12 mouse cellular contexts compared by ENCODE assay signal in the genomic region with DNA sequence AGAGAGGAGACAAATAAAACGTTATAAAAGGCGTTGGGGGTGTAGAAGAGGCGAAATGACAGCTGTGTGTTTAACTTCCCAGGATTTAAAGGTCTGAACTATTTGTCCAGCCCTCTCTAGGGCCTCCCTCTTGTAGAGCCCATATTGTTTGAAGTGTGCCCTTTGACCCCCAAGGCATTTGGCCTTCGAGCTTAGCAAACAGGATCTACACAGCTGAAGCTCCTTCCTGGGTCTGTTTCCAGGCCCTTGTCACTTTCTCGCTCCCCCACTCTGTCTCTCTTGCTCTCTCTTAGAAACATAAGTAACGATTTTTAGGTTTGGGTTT.
DNase-seq lines count a peak whose midpoint lies in the region; ATAC-seq and TF ChIP-seq lines count a peak whose summit lies in the region.
"Had no signal": no experiment of that assay in that cellular context is flagged by ENCODE, and none has a peak within 500 bp of the region (broad histone marks: within the 10 kb centered on the region; RNA-seq: fewer than 3 reads in every experiment).

No protein-coding gene starts in this region.

- TF ChIP-seq POLR2A in heart, adult 2 months (IDR thresholded peaks at IDR 0.05; ENCODE audit: insufficient read depth, low read depth, low read length) = no peak

- peaks cover 4% of the 10 kb centered on the region for H3K4me1 ChIP-seq in heart, adult 2 months (ENCODE audit: control insufficient read depth, insufficient read depth, low read length)
- H3K4me1 ChIP-seq in liver, embryonic 12.5 days = peaks cover 15% of the 10 kb centered on the region
- peaks cover 9% of the 10 kb centered on the region for H3K4me1 ChIP-seq in liver, embryonic 11.5 days (replicated peaks; ENCODE audit: control insufficient read depth, insufficient read depth, low read length)
- peaks cover 16% of the 10 kb centered on the region for H3K4me1 ChIP-seq in neural tube, embryonic 13.5 days (replicated peaks)

- H3K4me3 ChIP-seq in heart, adult 2 months = no peak overlapping the region
- no peak overlapping the region for H3K4me3 ChIP-seq in liver, embryonic 12.5 days
- no peak overlapping the region for H3K4me3 ChIP-seq in liver, embryonic 11.5 days (ENCODE audit: low read depth, low read length)
- H3K4me3 ChIP-seq in neural tube, embryonic 13.5 days = no peak overlapping the region

- no peak for TF ChIP-seq CTCF in heart, adult 2 months (IDR thresholded peaks at IDR 0.05)

- WGBS in heart, adult 2 months = 61% methylated on average over 6 of the region's 6 CpGs
- WGBS in liver, embryonic 12.5 days (ENCODE audit: insufficient replicate concordance) = 38% methylated on average over 6 of the region's 6 CpGs
- WGBS in liver, embryonic 11.5 days = 33% methylated on average over 6 of the region's 6 CpGs
- 6% methylated on average over 6 of the region's 6 CpGs for WGBS in neural tube, embryonic 13.5 days

- no peaks in the 10 kb centered on the region for H3K9me3 ChIP-seq in liver, embryonic 12.5 days (replicated peaks)
- H3K9me3 ChIP-seq in liver, embryonic 11.5 days (ENCODE audit: control insufficient read depth, low read length) = no peaks in the 10 kb centered on the region
- no peaks in the 10 kb centered on the region for H3K9me3 ChIP-seq in neural tube, embryonic 13.5 days
- H3K9me3 ChIP-seq: embryonic facial prominence, embryonic 12.5 days; liver, embryonic 13.5 days had no signal

- no peak for ATAC-seq in liver, embryonic 12.5 days
- no peak for ATAC-seq in liver, embryonic 11.5 days (replicated peaks; ENCODE audit: low FRiP score)
- no peak for ATAC-seq in neural tube, embryonic 13.5 days (ENCODE audit: low read depth)
- ATAC-seq: forebrain, embryonic 16.5 days; hindbrain, postnatal 0 days had no signal

- no peaks in the 10 kb centered on the region for H3K27me3 ChIP-seq in heart, adult 2 months (ENCODE audit: control insufficient read depth, insufficient read depth, low read length)
- no peaks in the 10 kb centered on the region for H3K27me3 ChIP-seq in liver, embryonic 12.5 days (replicated peaks)
- no peaks in the 10 kb centered on the region for H3K27me3 ChIP-seq in liver, embryonic 11.5 days (replicated peaks; ENCODE audit: control insufficient read depth, insufficient read depth, low read length)
- H3K27me3 ChIP-seq in neural tube, embryonic 13.5 days = no peaks in the 10 kb centered on the region
- H3K27me3 ChIP-seq: embryonic facial prominence, embryonic 12.5 days; liver, embryonic 13.5 days had no signal

- TF ChIP-seq EP300 in heart, adult 2 months (IDR thresholded peaks at IDR 0.05; ENCODE audit: insufficient read depth, low read depth, low read length) = no peak

- H3K79me2 ChIP-seq in heart, adult 2 months (replicated peaks; ENCODE audit: control insufficient read depth, insufficient read depth, low read length) = no peaks in the 10 kb centered on the region

- H3K36me3 ChIP-seq in heart, adult 2 months (ENCODE audit: control insufficient read depth, insufficient read depth, low read length) = no peaks in the 10 kb centered on the region
- H3K36me3 ChIP-seq in liver, embryonic 12.5 days = no peaks in the 10 kb centered on the region
- H3K36me3 ChIP-seq in liver, embryonic 11.5 days (ENCODE audit: control insufficient read depth, insufficient read depth, low read length) = no peaks in the 10 kb centered on the region
- H3K36me3 ChIP-seq in neural tube, embryonic 13.5 days = no peaks in the 10 kb centered on the region
- H3K36me3 ChIP-seq: embryonic facial prominence, embryonic 12.5 days; liver, embryonic 13.5 days had no signal

- intact Hi-C loops in heart, adult 2 months (cut with DNase I) = no loop called here

- H3K27ac ChIP-seq in heart, adult 2 months = no peak overlapping the region
- no peak overlapping the region for H3K27ac ChIP-seq in liver, embryonic 12.5 days
- H3K27ac ChIP-seq in liver, embryonic 11.5 days (ENCODE audit: low read depth, low read length) = no peak overlapping the region
- 0 out of 2 replicates have a peak overlapping the region, but pooled peaks have one; percentile 33 for H3K27ac ChIP-seq in neural tube, embryonic 13.5 days (replicated peaks)
- H3K27ac ChIP-seq: embryonic facial prominence, embryonic 12.5 days; hindbrain, postnatal 0 days; liver, embryonic 13.5 days had no signal

- peak overlapping the region; percentile 39; the same call in 1 of the 2 replicates for H3K4me2 ChIP-seq in liver, embryonic 12.5 days
- H3K4me2 ChIP-seq in liver, embryonic 11.5 days = no peak overlapping the region
- no peak overlapping the region for H3K4me2 ChIP-seq in neural tube, embryonic 13.5 days

- no peak overlapping the region for H3K9ac ChIP-seq in heart, adult 2 months (ENCODE audit: low read depth, low read length)
- no peak overlapping the region for H3K9ac ChIP-seq in liver, embryonic 12.5 days
- H3K9ac ChIP-seq in liver, embryonic 11.5 days (ENCODE audit: low read depth, low read length) = no peak overlapping the region
- no peak overlapping the region for H3K9ac ChIP-seq in neural tube, embryonic 13.5 days
- H3K9ac ChIP-seq: liver, embryonic 13.5 days had no signal

- peak; percentile 87 for DNase-seq in heart, adult 11 months
- no peak for DNase-seq in heart, adult 2 months
- no peak for DNase-seq in liver, embryonic 11.5 days (ENCODE audit: low spot score)
- DNase-seq in hindlimb bud, embryonic 11.5 days (ENCODE audit: extremely low spot score, low read depth, low spot score) = peak; percentile 14
- no peak for DNase-seq in thymus, postnatal 0 days (ENCODE audit: low spot score)
- no peak for DNase-seq in adrenal gland, adult (ENCODE audit: inconsistent age in 2 of 2, low spot score in 1 of 2)
- DNase-seq: liver, embryonic 13.5 days had no signal

Comparison
In these comparisons a context has a peak if more than half of its experiments do, and no peak if none do; other contexts are left out.
1. DNase-seq: peak in heart, adult 11 months (single experiment) and hindlimb bud, embryonic 11.5 days (single experiment); none in heart, adult 2 months (0 of 2), liver, embryonic 11.5 days (single experiment), thymus, postnatal 0 days (single experiment) and adrenal gland, adult (0 of 2).